Mouse (Mus musculus): Measurements from ENCODE around the gene Qrich2.

DNA sequence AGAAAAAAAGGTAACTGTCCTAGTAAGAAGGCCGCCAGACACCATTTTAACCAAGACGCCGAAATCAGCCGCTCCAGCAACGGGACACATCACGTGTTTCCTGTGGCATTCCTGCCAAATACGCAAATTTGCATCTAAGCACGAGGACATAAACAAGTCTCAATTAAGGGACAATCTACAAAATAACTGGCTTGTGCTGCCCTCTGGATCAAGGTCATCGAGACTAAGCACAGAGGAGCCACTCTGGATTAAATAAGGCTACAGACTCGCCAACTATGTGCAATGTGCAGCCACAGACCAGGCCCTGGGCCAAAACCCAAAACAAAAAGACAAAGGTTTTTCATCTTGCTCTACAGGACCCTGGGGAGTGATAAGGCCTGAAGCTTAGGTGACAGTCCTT, 10.0 kb upstream of the Qrich2 start:
- TF ChIP-seq POLR2A (IDR thresholded peaks at IDR 0.05; ENCODE audit: low read depth, low read length) = no peak
- no peak for TF ChIP-seq CTCF (IDR thresholded peaks at IDR 0.05; ENCODE audit: borderline replicate concordance, insufficient read depth, low read length)
